Mouse (Mus musculus): ENCODE measurements at regions not wholly inside any gene's neighbourhood (a gene's known extent, or its start where the extent isn't known, plus 50 kb on each side); places are given as distances from the start of the nearest gene placed in this dataset.

DNA sequence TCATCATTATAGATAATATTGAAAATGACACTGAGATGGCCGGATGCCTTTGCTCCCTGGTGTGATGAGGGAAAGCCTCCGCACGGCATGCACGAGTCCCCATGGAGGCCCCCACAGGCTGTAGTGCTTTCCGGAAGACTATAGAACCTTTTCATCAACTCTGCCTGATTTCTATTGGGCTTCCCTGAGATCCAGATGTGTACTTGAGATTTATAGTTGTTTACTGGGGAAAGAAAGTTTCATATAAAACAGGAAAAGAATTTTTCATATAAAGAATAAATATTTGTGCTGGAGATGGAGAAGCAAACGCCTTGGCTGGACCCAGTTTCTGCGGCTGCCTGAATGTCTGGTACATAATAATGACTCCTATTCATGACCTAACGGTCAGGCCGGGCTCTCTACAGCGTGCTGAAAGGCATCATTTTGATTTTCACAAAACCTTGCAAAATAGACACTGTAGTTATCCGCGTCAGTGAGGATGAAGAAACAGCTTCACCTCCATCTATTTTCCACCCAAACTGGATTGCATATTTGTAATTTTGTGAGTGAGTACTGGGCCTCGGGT lies 113.7 kb upstream of the Rasgrp1 start:
- TF ChIP-seq CHD2 (IDR thresholded peaks at IDR 0.05; ENCODE audit: low read depth, low read length), result no peak
- TF ChIP-seq HCFC1 (IDR thresholded peaks at IDR 0.05; ENCODE audit: borderline replicate concordance, insufficient read depth, low read length), result no peak
